In genomic region chr9:76138378-76139109, GRCm38 (mm10) we compare ENCODE assay signal across 9 mouse cellular contexts.
DNase-seq lines count a peak whose midpoint lies in the region; ATAC-seq and TF ChIP-seq lines count a peak whose summit lies in the region.
"Had no signal": no experiment of that assay in that cellular context is flagged by ENCODE, and none has a peak within 500 bp of the region (broad histone marks: within the 10 kb centered on the region; RNA-seq: fewer than 3 reads in every experiment).

No protein-coding gene starts in this region.

- no peaks in the 10 kb centered on the region for H3K4me1 ChIP-seq in heart, embryonic 11.5 days (ENCODE audit: control insufficient read depth, insufficient read depth, low read length)
- no peaks in the 10 kb centered on the region for H3K4me1 ChIP-seq in lung, postnatal 0 days (ENCODE audit: insufficient read depth, low read depth, low read length)
- no peaks in the 10 kb centered on the region for H3K4me1 ChIP-seq in neural tube, embryonic 12.5 days

- ATAC-seq in heart, embryonic 11.5 days (replicated peaks; ENCODE audit: insufficient number of reproducible peaks, low FRiP score, low TSS enrichment): no peak
- 0 out of 2 replicates have a peak, but pooled peaks have one; percentile 12 for ATAC-seq in lung, postnatal 0 days
- 0 out of 2 replicates have a peak, but pooled peaks have one; percentile 50 for ATAC-seq in neural tube, embryonic 12.5 days (ENCODE audit: low FRiP score, low read depth)
- no peak for ATAC-seq in inflammation-experienced regulatory T-cells, adult 6 months

- H3K4me2 ChIP-seq in heart, embryonic 11.5 days: no peak overlapping the region
- no peak overlapping the region for H3K4me2 ChIP-seq in lung, postnatal 0 days (replicated peaks; ENCODE audit: low read depth, low read length)
- H3K4me2 ChIP-seq in neural tube, embryonic 12.5 days (replicated peaks): no peak overlapping the region

- no peak overlapping the region for H3K4me3 ChIP-seq in heart, embryonic 11.5 days (ENCODE audit: low read depth, low read length)
- no peak overlapping the region for H3K4me3 ChIP-seq in lung, postnatal 0 days (ENCODE audit: low read depth, low read length)
- no peak overlapping the region for H3K4me3 ChIP-seq in neural tube, embryonic 12.5 days
- H3K4me3 ChIP-seq: layer of hippocampus, adult 2 months had no signal

- TF ChIP-seq CTCF in lung, postnatal 0 days (IDR thresholded peaks at IDR 0.05): no peak

- no peak overlapping the region for H3K27ac ChIP-seq in heart, embryonic 11.5 days (ENCODE audit: low read depth, low read length)
- H3K27ac ChIP-seq in lung, postnatal 0 days (ENCODE audit: low read length): no peak overlapping the region
- no peak overlapping the region for H3K27ac ChIP-seq in neural tube, embryonic 12.5 days
- H3K27ac ChIP-seq: layer of hippocampus, adult 2 months had no signal

- TF ChIP-seq EP300 in lung, postnatal 0 days (IDR thresholded peaks at IDR 0.05): no peak

- no peaks in the 10 kb centered on the region for H3K27me3 ChIP-seq in heart, embryonic 11.5 days (ENCODE audit: control insufficient read depth, insufficient read depth, low read length)
- no peaks in the 10 kb centered on the region for H3K27me3 ChIP-seq in lung, postnatal 0 days (replicated peaks; ENCODE audit: insufficient read depth, low read length)
- H3K27me3 ChIP-seq in neural tube, embryonic 12.5 days (replicated peaks): no peaks in the 10 kb centered on the region

- DNase-seq in heart, adult 11 months: peak; percentile 84
- peak; percentile 14 for DNase-seq in lung, postnatal 0 days (ENCODE audit: low spot score)
- DNase-seq in lung, postnatal 25 days (ENCODE audit: low spot score): no peak
- DNase-seq in brain, adult 2 months (ENCODE audit: low read depth, low spot score): peak; percentile 11
- DNase-seq in kidney, adult 8-10 months: no peak

- 77% methylated on average over 3 of the region's 3 CpGs for WGBS in heart, embryonic 11.5 days (ENCODE audit: insufficient replicate concordance)
- WGBS in lung, postnatal 0 days: 78% methylated on average over 3 of the region's 3 CpGs
- 83% methylated on average over 3 of the region's 3 CpGs for WGBS in neural tube, embryonic 12.5 days

- no peaks in the 10 kb centered on the region for H3K36me3 ChIP-seq in heart, embryonic 11.5 days (ENCODE audit: control insufficient read depth, insufficient read depth, low read length)
- no peaks in the 10 kb centered on the region for H3K36me3 ChIP-seq in lung, postnatal 0 days (ENCODE audit: insufficient read depth, low read length)
- no peaks in the 10 kb centered on the region for H3K36me3 ChIP-seq in neural tube, embryonic 12.5 days

- H3K9ac ChIP-seq in heart, embryonic 11.5 days (ENCODE audit: low read depth, low read length): no peak overlapping the region
- H3K9ac ChIP-seq in lung, postnatal 0 days (replicated peaks; ENCODE audit: low read depth): no peak overlapping the region
- no peak overlapping the region for H3K9ac ChIP-seq in neural tube, embryonic 12.5 days

- no peaks in the 10 kb centered on the region for H3K9me3 ChIP-seq in heart, embryonic 11.5 days (replicated peaks; ENCODE audit: control insufficient read depth, low read length)
- no peaks in the 10 kb centered on the region for H3K9me3 ChIP-seq in lung, postnatal 0 days (ENCODE audit: low read length)
- H3K9me3 ChIP-seq in neural tube, embryonic 12.5 days: no peaks in the 10 kb centered on the region

Comparison
In these comparisons a context has a peak if more than half of its experiments do, and no peak if none do; other contexts are left out.
1. DNase-seq: peak in heart, adult 11 months (single experiment), lung, postnatal 0 days (single experiment) and brain, adult 2 months (single experiment); none in lung, postnatal 25 days (single experiment) and kidney, adult 8-10 months (0 of 2).
2. ATAC-seq: peak in lung, postnatal 0 days (single experiment) and neural tube, embryonic 12.5 days (single experiment); none in heart, embryonic 11.5 days (single experiment) and inflammation-experienced regulatory T-cells, adult 6 months (single experiment).